Mouse (Mus musculus) brain, adult 2 months (tissue): ENCODE data around the gene Nr1d2.
"Not testable (repeated sequence)": the region's sequence is repeated elsewhere in the genome, so short reads cannot be mapped to it uniquely, and the experiment has no call there.

Experiments
- DNase-seq: peaks from one replicate; pipeline ENCODE4 v3.0.0; 2011; ENCODE audit warnings: low read depth, low spot score

The Nr1d2 gene

DNA sequence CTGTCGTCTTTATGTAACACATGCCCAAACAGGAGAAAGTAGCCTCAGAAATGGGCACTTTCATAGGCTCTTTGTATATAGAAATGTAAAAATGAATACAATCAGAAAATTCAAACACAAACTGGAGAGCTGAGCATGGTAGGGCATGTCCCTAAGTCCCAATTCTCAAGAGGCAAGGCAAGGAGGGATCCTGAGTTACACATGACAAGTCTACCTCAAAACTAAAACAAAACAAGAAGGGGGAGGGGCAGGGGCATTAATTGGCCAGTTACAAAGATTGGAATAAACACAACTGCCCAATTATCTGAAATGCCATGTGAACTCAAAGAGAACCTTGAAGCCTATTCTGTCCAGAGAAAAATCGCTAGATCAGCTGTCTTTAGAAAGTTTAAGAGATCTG, 5.9 kb downstream of the Nr1d2 start:
- no peak for DNase-seq

DNA sequence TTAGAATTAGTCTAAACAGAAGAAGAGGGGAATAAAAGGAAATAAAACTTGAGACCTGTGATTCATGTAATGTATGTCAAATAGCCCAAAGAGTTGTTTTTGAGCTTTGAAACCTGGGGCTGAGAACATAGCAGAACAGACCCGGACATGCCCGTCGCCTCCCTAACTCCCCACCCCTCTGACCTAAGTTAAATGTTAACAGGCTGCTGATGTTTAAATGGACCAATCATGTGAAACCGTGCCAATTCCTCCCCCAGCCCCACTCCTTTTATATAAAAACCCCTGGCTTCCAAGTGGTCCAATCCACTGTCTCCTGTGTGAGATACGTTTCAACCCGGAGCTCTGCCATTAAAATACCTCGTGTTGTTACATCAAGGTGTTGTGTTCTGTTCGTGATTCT, 7.1 kb downstream of the Nr1d2 start:
- not testable (repeated sequence) for DNase-seq

DNA sequence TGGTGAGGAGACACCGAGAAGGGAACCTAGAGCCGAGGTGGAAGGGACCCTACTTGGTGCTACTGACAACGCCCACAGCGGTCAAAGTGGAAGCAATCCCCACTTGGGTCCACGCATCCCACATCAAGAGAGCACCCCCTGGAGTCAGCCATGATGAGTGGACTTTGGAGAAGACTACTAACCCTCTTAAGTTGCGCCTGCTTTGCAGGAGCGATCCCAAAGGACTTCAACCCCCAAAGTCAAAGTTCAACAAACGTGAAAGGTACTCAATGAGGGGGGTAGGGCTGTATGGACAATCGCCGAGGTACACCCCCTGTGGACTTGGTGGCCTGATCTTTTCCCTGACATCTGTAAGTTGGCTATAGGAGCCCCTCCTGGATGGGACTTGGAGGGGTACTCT, 9.2 kb downstream of the Nr1d2 start:
- DNase-seq = not testable (repeated sequence)

DNA sequence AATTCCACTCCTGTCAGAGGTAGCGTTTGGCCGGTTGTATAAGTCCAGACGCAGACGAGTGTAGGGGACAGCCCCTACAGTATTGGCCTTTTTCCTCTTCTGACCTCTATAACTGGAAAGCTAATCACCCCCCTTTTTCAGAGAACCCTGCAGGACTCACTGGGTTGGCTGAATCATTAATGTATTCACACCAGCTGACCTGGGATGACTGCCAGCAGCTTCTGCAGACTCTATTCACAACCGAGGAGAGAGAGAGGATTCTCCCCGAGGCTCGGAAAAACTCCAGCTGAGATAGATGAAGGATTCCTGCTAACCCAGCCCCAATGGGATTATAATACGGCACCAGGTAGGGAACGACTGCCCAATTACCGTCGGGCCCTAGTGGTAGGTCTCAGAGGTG, 12.7 kb downstream of the Nr1d2 start:
- peak; percentile 63 for DNase-seq

DNA sequence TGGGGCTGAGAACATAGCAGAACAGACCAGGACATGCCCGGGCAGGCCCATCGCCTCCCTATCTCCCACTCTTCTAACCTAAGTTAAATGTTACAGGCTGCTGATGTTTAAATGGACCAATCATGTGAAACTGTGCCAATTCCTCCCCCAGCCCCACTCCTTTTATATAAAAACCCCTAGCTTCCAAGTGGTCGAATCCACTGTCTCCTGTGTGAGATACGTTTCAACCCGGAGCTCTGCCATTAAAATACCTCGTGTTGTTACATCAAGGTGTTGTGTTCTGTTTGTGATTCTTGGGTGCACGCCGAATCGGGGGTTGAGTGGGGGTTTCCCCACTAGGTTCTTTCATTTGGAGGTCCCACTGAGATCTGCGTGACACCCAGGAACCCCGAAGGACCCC, 13.5 kb downstream of the Nr1d2 start:
- DNase-seq = not testable (repeated sequence)

DNA sequence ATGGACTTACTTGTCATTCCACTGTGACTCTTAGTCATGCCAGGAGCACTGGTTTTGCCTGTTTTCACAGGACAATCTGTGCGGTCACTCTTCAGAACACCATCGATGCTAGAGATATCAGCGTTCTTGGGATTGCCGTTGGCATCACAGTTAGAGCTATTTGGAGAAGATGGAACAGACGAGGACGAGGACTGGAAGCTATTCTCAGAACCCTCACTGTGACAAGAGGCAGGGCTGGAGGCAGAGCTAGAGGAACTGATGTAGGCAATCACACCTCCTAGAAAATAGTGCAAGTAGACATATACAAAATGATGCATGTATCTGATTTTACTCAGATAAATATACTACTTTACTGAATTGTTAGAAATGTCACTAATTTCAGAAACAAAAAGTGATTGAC, 16.9 kb downstream of the Nr1d2 start:
- peak; percentile 43 for DNase-seq

DNA sequence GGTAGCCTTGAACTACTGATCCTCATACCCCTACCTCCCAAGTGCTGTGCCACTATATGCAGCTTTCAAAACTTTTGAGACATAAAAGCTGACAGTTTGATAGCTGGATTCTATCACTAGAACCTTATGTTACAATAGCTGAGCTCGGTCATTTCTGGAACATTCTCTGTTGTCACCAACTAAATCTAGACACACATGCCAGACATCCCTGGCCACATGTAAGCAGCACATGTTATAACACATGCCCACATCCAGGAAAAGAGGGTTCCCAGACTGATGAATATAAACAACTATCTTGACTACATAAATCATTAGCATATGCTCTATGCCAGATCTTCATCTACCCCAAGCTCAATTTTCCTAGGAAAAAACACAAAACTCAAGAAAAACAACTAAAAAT, 21.8 kb downstream of the Nr1d2 start:
- DNase-seq = no peak

DNA sequence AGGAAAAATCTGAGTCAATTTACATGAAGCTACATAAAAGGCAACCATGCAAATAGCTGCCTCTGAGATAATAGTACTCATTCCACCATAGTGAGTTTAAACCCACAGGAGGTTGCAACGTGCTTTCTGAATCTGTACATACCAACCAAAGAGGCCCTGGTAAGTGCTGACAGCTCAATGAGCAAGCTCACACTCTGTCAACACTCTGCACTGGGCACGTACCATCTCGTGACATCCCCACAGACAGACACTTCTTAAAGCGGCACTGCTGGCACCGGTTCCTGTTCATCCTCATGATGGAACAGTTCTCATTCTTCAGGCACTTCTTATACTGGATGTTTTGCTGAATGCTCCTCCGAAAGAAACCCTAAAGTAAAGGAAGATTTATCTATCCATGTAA, 22.5 kb downstream of the Nr1d2 start:
- DNase-seq = peak; percentile 63

DNA sequence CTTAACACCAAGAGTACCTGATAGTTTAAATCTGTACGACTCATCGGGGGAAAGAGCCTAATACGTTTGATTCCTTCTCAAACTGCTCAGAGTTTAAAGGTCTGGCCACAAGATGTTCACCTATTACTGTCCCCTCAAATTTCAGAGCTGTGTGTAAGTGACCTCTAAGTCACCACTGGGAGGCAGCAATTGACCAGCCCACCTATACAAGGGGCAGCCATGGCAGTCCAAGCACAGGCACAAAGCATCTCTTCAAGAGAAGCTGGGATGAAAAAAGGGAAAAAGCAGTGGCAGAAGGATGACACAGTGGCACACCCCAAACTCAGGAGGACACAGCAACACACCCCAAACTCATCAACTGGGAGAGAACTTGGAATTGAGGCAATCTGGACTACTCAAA, 28.1 kb downstream of the Nr1d2 start:
- DNase-seq = peak; percentile 76

DNA sequence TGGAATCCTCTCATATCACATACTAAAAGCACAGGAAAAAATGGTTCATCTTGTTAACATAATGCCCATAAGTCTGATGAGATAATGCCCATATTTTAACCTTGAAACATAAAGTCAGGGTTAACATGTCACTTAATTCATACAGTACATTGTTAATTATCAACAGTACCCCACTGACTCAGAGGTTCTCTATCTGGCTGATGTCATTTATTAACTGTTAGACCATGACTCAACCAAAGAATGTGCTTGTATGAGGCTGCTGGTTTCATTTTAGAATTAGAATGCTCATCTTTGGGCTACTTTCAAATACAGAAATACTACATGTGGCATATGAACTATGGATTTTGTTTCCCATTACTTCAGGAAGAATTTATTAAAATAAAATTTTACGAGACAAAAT, 34.6 kb downstream of the Nr1d2 start:
- not testable (repeated sequence) for DNase-seq

DNA sequence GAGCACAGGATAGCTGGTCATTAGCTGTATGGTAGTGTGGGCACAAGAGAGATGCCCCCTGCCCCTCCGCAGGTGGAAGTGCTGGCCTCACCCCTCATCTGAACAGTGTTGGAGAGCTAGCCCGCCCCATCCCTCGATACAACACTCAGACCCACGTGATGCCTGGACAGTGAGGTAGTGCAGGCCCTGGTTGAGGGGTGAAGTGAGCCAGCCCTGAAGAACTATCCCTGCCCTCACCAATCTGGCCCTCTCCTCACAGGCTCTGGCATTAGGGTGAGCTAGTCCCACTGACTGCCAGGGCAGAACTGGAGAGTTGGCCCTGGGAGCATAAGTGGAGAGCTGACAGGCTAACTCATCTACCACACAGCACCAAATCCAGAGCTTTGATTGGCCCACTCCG, 37.5 kb downstream of the Nr1d2 start:
- DNase-seq = no peak

DNA sequence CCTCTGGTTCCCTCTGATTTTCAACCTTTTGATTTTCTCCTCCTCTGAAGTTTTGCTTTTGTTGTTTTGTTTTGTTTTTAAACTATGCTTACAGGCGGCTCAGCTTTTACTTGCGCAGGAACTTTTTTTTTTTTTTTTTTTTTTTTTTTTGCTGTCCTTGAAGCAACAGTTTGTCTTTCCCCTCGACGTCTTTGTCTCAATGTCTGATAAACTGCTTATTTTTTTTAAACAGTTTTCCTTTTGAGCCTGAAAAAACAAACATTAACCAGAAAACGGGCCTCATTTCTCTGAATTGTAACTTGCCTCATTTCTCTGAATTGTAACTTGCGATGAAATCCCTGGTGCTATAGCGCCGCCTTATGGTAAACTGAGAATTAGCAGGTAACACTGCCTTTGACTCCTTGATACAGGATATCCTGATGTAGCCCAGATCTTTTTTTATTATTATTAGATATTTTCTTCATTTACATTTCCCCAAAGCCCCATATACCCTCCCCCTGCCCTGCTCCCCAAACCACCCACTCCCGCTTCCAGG, 52.0 kb downstream of the Nr1d2 start:
- peak; percentile 67 for DNase-seq

DNA sequence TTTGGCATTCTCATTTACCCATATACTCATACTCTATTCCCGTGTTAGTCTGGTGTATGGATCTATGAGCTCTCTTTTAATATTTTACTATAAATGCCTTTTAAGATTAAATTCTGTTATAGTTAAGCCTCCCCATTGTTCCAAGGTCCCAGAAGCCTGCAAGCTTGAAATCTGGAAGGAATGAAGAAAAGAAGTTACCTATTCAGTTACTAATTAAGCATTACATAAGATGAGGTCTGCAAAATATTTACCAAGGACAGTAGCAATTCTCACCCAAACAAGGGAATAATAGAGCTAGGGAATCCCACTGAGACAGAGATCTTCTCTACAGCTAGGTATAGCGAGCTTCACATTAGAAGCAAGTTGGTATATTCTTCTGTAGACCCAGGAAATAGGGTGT, 61.4 kb downstream of the Nr1d2 start:
- DNase-seq = not testable (repeated sequence)

DNA sequence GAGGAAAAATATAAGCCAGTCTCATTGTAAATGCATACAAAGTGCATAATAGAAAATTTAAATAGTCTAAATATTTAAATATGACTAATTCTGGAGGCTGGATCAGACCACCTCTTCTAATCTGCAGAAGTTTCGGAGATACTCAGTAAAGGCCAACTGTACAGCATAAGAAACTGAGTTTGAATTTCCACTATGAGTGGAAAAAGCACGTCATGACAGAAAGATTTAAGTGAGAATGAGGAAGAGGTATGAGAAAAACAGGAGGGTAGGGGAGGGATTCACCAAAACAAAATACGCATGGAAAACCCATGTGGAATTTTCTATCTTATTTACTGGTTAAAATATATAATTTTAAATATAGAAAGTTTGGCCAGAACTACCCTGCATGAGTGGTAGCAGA, 71.3 kb downstream of the Nr1d2 start:
- DNase-seq = no peak

DNA sequence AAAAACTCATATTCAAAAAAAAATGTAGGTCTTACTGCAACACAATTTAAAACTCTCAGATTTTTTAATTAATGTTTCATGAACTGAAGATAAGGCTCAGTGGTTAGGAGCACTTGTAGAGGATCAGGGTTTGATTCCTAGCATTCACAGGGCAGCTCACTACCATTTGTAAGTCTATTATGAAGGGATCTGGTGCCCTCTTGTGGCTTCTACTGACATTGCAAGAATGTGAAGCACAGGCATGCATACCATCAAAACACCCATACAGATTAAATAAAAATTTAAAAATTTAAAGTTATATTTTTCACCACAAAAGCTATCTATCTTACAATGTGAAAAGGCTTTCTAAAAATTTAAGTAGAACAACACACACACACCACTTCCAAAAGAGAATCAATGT, 71.9 kb downstream of the Nr1d2 start:
- DNase-seq = peak; percentile 58
